Mouse (Mus musculus) gastrocnemius, postnatal 25 days (tissue): ENCODE data around the gene Mss51. TPM values are rescaled to one million over a fixed set of nuclear protein-coding genes. Genes with fewer than 3 reads are reported as not detected.

Source experiments
- DNase-seq: peaks from one replicate; pipeline ENCODE4 v3.0.0; 2022
- long read RNA-seq, 2 experiments: library from polyadenylated mRNA; stranded (forward); transcript quantifications; one replicate each; pipeline ENCODE4 v2.0.0; 2021
- total RNA-seq, 2 experiments: library from RNA; stranded (reverse); gene quantifications; 1 replicate in 1 of 2; 2 replicates in 1 of 2; pipeline ENCODE4 v1.2.3; 2021

The Mss51 gene
- total RNA-seq: 10 to 100 TPM in 1 of 2 experiments, 1 to 10 TPM in 1; 3.2 to 27.2 TPM
- long read RNA-seq, experiment 1, transcript Mss51-201 (7 exons, 1,826 nt): major isoform, 38 of 49 reads
- long read RNA-seq, experiment 1, partial matches to known transcripts: 5 of 49 reads
- long read RNA-seq, experiment 1, other reads (novel, unspliced or antisense): 6 of 49 reads
- long read RNA-seq, experiment 2, transcript Mss51-201 (7 exons, 1,826 nt): major isoform, 50 of 63 reads
- long read RNA-seq, experiment 2, partial matches to known transcripts: 2 of 63 reads
- long read RNA-seq, experiment 2, other reads (novel, unspliced or antisense): 11 of 63 reads

GRCm38 (mm10) chr14:20496603-20497002, at the start of gene Mss51:
TSS of gene Mss51 (minus strand) at chr14:20496901.
- DNase-seq: peak; percentile 24

GRCm38 (mm10) chr14:20546415-20546814, 49.7 kb upstream of the Mss51 start, which contains the start of gene Ppp3cb:
TSS of gene Ppp3cb (minus strand) at chr14:20546573.
- peak; percentile 86 for DNase-seq

DNA sequence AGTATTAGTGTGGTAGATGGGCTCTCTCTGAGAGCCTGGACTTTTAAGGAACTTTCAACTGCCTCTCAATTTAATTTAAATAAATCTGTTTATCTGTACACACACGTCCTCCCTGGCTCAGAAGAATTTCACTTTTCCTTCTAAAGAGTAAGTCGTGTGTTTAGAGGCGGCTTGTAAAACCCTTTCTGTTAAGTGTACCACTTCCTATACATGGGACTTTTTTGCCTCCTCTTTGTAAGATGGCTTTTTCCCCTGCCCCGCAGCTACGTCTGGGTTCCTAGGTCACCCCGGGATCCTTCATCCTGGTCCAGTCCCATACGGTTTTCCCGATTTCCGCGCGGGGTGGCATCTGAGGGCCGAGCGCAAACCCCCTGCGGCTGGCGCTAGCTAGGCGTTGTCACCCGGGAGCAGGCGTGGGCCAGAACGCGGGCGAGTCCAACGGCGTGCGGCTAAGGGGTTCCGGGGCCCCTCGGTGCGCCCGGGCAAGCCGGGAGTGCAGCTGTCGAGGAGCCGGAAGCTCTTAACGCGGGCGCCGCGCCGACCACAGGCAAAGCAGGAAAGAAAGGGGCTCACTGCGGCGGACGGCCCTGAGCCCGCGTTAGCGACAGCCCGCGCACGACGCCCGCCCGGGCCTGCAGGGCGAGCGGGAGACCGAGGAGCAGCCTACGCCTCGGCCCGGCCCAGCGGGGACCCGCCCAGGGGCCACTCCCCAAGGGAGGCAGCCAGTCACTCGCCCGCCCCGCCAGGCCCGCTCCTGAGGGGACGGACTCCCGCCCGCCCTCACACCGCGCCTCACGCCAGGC, 49.0 kb upstream of the Mss51 start:
- DNase-seq: peak; percentile 95

- DNase-seq: no peak
Observed at GRCm38 (mm10) chr14:20544467-20545411, 48.0 kb upstream of the Mss51 start.

DNA sequence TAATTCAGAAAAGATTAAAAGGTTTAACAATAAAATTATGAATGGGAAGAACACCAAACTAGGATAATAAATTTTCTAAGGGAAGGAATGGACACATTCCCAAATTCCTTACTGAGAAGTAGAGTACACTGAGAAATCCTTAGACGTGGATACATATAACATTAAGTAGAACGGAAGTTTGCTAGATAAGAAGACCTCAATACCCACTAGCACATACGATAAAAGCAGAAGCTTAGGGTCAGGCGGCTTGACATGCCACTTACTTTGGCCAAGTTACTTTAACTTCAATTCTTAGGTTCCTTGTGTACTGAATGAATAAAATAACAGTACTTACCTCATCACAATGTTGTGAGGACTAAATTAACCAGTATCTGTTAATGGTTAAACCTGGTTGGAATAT, 32.9 kb upstream of the Mss51 start:
- DNase-seq: no peak

GRCm38 (mm10) chr14:20520179-20520578, 23.5 kb upstream of the Mss51 start:
- no peak for DNase-seq

GRCm38 (mm10) chr14:20508424-20508823, 11.7 kb upstream of the Mss51 start:
- DNase-seq: no peak

DNA sequence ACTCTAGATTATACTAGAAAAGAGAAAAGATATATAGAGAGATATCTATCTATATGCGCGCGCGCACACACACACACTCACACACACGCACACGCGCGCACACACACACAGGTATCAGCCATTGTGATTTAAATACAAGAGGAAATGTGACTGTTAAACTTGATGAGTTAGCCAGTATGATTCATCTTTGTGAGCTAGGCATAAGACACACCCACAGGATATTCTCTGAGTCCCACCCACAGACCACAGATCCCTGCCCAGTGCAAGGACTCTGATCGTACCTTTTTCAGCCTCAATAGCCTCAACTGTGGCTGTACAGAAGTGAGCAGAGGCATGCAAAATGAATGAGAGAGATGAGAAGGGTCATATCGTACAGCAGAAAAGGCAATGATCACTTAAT, 6.3 kb upstream of the Mss51 start:
- DNase-seq: no peak

DNA sequence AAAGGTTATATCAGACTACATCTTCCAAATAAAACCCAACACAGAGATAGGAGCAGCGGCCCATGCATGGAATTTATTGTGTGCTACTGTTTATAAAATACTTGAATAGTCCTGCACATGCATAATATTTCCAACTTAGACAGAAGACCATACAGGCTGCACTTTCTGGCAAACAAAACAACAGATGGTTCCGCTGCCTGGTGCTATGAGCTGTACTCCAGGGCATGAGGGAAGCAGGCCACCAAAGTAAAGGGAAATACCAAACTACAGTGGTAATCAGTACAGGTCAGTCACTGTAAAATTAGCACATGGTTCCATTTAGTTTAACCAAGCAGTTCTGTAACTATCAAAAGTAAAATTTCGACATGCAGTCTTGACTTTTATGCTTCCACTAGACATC, 3.3 kb upstream of the Mss51 start:
- no peak for DNase-seq

GRCm38 (mm10) chr14:20486031-20486430, 10.7 kb downstream of the Mss51 start:
- no peak for DNase-seq

- no peak for DNase-seq
Observed at GRCm38 (mm10) chr14:20482051-20482751, 14.5 kb downstream of the Mss51 start.

- no peak for DNase-seq
Observed at GRCm38 (mm10) chr14:20481211-20481610, 15.5 kb downstream of the Mss51 start.

DNA sequence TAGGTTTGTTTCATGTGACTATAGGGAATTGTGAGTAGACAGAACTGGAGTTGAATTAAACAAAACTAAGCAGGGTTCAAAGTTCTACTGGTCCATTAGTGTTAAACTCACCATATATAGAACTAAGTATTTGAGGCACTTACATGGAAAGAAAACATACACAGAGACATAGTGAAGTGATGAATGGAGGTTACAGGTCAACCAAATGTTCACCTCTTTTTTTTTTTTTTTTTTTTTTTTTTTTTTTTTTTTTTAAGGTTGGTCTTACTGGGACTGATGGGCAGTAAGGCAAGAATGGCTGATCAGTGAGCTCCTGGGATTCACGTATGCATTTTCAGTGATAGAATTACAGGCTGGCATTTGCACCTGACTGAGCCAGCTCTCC, 16.5 kb downstream of the Mss51 start:
- no peak for DNase-seq

- DNase-seq: peak; percentile 73
Observed at GRCm38 (mm10) chr14:20479291-20480194, 17.2 kb downstream of the Mss51 start, which contains the start of gene Anxa7. TSS of gene Anxa7 (minus strand) at chr14:20480133.

- peak; percentile 59 for DNase-seq
Observed at GRCm38 (mm10) chr14:20478801-20479200, 17.9 kb downstream of the Mss51 start.

- no peak for DNase-seq
Observed at GRCm38 (mm10) chr14:20478385-20478784, 18.3 kb downstream of the Mss51 start.

DNA sequence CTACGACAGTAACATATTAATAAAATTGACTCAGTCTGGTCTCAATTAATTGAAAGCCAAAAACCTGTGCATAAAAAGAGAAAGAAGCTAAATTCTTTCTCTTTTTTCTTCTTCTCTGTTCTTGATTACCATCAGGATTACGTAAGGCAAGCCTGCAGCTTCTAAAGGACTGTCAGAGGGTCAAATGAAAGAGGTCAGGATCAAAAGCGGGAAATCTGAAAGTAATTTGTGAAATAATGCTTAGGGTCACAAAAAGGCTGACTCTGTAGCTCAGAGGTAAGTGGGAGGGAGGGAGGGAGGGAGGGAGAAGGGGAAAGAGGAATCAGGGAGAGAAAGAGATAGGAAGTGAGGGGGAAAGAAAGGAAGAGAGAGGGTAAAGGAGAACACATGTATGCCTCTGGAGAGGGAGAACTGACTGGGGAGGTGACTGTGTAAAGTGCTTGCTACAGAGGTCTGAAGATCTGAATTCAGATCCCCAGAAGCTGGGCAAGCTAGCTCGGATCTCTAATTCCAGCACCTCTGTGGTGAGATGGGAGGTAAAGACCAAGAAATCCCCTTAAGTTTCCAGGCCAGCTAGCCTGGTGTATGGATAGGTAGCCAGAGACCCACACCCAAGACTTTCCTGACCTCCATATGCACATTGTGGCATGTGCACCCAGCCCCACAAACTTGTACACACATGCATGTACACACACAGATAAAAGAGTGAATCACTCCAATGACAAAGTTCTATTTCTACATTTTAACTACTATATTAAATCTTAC, 19.3 kb downstream of the Mss51 start:
- no peak for DNase-seq

DNA sequence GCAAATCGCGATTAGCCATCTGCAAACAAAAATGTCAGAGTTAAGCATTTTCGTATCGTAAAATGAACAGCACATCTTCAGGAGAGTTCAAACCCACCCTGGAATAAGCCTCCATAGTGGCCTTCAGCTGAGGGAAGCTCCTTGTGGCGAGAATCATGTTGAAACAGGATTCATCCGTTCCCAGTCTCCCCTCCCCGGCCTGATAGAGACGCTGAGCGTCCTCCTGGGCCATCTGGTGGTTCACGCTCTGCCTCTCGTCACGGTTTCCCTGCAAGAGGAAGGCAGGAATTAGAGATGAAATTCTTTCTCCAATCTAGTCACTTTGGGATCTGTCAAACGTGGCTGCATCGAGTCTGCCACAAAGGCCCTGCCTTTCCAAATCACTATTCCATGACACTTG, 36.5 kb downstream of the Mss51 start:
- DNase-seq: no peak

DNA sequence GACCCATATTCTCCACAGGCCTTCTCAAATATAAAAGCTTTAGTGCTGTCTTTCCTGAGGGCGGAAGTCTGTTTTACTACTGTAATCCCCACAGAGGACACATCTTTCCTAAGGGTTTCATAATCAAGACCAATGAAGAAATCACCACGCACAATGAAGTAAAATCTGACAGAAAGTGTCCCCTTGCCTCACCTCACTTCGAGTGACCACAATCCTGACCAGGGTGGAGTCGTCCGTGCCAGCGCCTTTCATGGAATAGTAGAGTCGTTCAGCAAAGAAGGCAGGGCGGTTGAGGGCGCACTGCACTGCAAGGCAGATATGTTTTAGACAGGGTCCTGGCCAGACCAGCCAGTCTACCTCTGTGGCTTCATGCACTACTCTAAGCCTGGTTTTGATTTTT, 38.3 kb downstream of the Mss51 start:
- DNase-seq: no peak

- DNase-seq: no peak
Observed at GRCm38 (mm10) chr14:20452929-20453328, 43.8 kb downstream of the Mss51 start.
